Mouse (Mus musculus) heart, adult 11 months (tissue): ENCODE measurements at regions not wholly inside any gene's neighbourhood (a gene's known extent, or its start where the extent isn't known, plus 50 kb on each side); places are given as distances from the start of the nearest gene placed in this dataset.

Source experiments
- DNase-seq: peaks from one replicate; pipeline ENCODE4 v3.0.0; 2022

GRCm38 (mm10) chrX:60833456-60833855 is 59.8 kb downstream of the Sox3 start:
- DNase-seq: no peak

GRCm38 (mm10) chrX:60831330-60832027 is 61.8 kb downstream of the Sox3 start:
- DNase-seq: no peak

- peak; percentile 85 for DNase-seq
Observed at GRCm38 (mm10) chrX:60825181-60826080, 67.8 kb downstream of the Sox3 start.

GRCm38 (mm10) chrX:60798567-60798966 is 94.7 kb downstream of the Sox3 start:
- DNase-seq: no peak

GRCm38 (mm10) chrX:60780766-60781165 is 112.5 kb downstream of the Sox3 start:
- DNase-seq: no peak

- DNase-seq: no peak
Observed at GRCm38 (mm10) chrX:60780161-60780560, 113.1 kb downstream of the Sox3 start.

- no peak for DNase-seq
Observed at GRCm38 (mm10) chrX:60773645-60774044, 119.6 kb downstream of the Sox3 start.

GRCm38 (mm10) chrX:60772439-60772838 is 120.8 kb downstream of the Sox3 start:
- DNase-seq: no peak

GRCm38 (mm10) chrX:60750456-60750855 is 142.8 kb downstream of the Sox3 start:
- DNase-seq: no peak

- DNase-seq: no peak
Observed at GRCm38 (mm10) chrX:60743971-60744370, 149.3 kb downstream of the Sox3 start.

GRCm38 (mm10) chrX:60743020-60743707 is 150.1 kb downstream of the Sox3 start:
- no peak for DNase-seq

GRCm38 (mm10) chrX:60719428-60720151 is 127.1 kb upstream of the Atp11c start:
- no peak for DNase-seq

GRCm38 (mm10) chrX:60718794-60719193 is 126.3 kb upstream of the Atp11c start:
- DNase-seq: no peak

- DNase-seq: no peak
Observed at GRCm38 (mm10) chrX:60718156-60718769, 125.8 kb upstream of the Atp11c start.

GRCm38 (mm10) chrX:60681036-60681706 is 88.7 kb upstream of the Atp11c start:
- no peak for DNase-seq

GRCm38 (mm10) chrX:60644726-60645318 is 52.3 kb upstream of the Atp11c start:
- no peak for DNase-seq
